Mouse (Mus musculus) kidney, adult 8-10 months (tissue): Measurements from ENCODE around the gene Ctrb1.

ENCODE experiments used
- DNase-seq, 2 experiments: peaks; one replicate each; pipeline ENCODE4 v3.0.0; 2022

Ctrb1 gene

DNA sequence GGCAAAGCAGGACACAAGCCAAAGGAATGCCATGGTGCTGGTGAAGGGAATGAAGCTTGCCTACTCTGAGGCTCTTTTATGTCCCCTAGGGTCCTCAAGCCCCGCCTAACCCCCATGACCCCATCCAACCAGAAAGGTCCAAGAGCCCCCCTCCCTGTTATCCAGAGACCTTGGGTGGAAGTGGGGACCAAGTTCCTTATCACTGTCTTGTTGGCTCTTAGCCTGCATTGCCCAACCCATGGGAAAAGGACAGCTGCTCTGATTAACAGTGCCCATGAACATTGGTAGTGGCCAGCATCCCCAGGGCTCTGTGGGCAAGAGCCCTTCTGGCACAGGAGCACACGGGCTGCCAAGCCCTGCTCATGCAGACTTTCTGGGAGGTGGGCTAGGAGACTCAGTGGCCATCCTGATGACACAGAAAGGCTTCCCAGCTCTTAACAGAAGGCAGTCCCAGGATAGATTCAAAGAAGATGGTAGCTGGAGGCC, at the start of gene Ctrb1:
TSS of gene Ctrb1 (minus strand) at position 51 of the 486 bp plus-strand sequence.
- no peak for DNase-seq

DNA sequence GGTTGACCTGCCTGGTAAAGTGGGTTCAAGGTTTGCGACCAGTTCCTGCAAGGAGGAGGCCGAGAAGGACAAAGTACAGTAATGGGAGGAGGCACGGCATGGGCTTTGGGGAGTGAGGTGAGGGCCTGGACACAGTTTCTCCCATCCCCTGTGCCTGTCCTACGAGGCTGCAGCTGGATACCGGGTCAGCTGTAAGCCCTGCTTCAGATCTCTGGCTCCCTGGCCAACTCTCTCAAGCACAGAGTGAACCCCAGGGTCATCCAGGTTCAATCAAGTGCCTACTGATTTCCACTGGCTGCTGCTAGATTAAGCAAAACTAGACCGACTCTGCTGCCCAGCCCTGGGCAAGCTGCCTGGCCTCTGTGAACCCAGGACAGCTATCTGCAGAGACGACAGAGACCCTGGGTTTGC, 49.5 kb upstream of the Ctrb1 start:
- DNase-seq: peak; percentile 74 to 83

DNA sequence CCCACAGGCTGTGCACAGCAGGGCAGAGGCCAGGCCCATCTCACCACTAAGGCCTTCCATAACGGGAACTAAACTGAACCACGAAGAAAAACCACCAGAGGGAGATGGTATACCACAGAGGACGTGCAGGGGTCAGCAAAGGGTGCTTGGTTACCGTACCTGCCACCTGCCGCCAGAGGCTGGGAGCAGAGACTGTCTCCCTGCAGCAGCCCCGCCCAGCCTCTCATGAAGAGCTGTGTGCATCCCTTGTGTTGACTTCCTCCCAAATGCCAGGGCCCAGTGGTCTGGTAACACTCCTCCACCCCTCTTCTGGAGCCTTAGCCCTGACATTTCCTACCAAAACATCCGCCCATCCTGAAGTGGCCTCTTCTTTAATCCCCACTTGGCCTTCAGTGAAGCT, 48.8 kb upstream of the Ctrb1 start:
- DNase-seq: peak in 1 of 2 experiments; percentile 22

DNA sequence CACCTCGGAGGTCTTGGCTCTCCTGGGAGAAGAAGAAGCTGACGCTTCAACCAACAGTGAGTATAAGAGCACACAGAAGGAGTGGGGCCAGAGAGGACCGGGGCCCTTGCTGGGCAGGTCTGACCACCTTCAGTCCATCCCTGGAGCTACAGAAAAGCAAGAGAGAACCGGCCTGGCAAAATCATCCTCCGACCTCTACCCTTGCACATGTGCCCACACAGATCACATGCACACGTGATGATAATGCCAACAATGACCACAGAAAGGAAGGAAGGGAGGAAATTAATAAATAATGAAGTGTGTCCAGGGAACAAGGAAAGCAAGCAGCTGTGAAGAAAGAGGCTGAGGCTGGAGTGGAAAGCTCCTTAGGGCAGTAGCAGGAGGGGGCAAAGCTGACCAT, 48.1 kb upstream of the Ctrb1 start:
- DNase-seq: peak in 1 of 2 experiments; percentile 56

DNA sequence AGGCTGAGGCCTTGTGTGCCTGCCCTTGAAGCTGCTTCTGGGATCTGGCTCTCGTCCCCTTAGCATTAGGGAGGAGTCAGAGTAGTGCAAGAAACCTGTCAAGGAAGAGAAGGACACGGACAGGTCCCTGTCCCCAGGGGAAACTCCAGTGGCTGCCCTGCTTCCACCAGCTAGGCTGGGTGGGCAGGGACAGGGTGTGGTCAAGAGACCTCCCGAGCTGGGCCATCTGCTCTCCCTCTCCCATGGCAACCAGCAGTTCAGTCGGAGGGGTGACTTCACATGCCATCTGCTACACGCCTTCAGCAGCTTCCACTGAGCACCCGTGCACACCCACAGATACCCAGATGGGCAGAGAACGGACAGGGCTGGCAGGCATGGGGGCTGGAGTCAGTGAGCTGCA, 45.5 kb upstream of the Ctrb1 start:
- peak; percentile 5 to 13 for DNase-seq

DNA sequence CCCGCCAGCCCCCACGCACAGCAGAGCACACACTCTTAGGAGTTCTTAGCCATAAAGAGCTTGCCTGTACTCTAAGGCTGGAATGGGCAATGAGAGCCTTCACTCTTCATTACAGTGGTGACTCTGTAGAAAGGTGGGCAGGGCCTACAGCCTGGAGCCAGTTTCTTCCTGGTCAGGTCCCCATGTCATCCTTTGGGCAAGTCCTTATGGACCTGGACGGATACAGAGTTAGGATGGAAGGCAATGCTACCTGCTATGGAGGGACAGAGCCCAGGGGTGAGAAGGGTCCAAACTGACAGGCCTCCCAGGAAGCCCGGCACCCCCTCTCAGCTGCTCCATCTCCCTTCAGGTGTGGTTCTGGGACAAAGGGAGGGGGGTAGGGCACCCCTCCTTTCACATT, 45.0 kb upstream of the Ctrb1 start:
- DNase-seq: no peak

DNA sequence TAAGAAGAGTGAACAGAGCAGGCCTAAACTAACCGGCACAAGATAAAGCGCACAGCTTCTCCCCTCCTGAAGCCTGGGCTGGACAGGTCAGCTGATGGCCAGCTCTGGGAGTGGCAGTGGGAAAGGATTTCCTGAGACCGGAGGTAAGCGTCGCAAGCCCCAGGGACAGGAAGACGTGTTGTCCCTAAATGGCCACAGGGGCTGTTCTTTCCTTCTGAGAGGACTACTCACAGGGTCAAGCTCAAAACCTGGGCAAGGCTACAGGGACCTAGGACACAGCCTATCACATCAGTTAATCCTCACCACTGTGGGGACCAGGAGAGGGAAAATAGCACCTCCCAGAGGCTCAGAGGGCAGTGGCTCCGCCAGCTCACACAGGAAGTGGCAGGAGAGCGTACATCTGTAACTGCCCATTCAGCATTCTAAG, 44.5 kb upstream of the Ctrb1 start:
- peak; percentile 54 to 64 for DNase-seq

DNA sequence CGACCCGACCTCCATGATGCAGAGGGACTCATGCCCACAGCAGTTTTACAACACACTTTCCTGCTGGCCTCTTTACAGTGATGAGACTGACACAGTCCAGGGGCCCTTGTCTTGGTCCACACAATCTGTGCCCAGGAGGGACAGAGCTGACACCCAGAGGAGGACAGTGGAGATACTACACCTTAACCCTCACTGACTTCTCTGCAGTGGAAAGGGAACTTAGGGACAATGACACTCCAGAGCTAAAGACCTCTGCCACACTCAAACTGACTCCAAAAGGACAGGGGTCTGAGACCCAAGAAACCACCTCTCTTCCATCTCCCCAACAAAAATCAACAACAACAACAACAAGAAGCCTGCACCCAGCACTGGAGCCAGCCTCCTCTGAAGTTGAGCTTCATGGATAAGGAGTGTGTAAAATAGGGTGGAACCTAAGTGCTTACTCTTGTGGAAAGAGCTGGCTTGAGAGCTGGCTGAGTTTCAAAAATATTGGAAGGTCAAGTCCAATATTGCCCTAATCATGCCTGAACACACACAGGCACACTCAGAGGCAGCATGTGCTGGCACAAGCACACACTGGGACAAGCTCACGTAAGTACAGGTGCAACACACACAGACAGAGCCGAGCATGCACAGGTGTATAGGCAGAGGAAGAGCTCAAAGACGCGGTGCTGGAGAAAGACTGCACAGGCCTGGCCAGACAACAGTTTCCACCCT, 43.6 kb upstream of the Ctrb1 start:
- DNase-seq: no peak

DNA sequence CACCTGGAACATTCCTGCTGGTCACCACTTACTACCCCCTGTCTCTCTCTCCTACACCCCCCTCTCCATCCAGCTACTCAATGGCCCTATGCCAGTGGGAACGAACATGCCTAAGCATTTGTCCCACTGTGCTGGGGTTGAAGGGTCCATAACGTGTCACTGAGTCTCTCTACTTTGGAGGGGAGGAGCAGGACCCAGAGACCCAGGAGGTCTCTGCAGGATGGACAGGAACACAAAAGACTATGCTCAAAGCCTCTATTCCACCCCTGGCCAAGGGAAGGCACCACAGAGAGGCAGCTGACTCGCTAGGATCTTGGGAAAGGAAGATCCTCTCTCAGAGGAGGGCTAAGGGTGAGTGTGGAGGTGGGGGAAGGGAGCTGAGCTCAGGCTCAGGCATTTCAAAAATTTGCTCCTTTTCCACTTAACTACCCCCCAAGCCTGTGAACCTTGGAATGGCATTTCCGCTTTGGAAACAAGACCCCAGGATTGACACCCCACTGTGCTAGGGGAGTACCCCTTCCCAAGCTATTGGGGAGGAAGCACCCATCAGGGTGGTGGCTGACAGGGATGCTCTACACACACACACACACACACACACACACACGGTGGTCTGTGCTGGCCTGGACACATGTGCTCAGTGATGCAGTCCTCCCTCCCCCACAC, 42.9 kb upstream of the Ctrb1 start:
- peak in 1 of 2 experiments; percentile 52 for DNase-seq

DNA sequence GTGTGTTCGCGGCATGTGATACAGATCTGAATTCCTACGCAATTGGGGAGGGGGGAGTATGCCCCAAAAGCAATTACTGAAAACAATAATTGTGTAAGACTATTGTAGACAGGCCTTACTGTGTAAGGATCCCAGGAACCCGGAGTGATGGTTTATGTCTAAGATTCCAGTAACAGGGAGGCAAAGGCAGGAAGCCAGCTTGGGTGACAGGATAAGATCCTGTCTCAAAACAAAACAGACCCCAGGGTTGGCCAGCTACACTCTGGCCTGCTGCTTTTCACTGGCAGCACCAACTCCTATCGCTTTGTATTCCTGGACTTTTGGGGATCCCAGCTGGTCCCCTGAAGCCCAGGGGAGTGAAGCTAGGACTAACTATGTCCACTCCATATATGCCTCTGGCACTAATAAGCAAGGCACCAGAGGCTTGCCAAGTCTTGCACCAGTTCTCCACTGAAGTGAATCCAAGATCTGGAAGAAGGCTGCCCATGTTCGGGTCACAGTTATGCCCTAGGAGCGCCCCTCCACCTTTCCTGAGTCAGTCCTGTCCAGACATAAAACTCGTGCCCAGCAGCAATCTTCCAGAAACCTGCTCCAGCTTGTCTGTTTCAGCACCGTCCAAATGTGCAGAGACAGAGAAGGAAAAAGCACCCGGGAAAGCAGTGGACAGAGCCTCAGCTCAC, 41.7 kb upstream of the Ctrb1 start:
- peak in 1 of 2 experiments; percentile 51 for DNase-seq

DNA sequence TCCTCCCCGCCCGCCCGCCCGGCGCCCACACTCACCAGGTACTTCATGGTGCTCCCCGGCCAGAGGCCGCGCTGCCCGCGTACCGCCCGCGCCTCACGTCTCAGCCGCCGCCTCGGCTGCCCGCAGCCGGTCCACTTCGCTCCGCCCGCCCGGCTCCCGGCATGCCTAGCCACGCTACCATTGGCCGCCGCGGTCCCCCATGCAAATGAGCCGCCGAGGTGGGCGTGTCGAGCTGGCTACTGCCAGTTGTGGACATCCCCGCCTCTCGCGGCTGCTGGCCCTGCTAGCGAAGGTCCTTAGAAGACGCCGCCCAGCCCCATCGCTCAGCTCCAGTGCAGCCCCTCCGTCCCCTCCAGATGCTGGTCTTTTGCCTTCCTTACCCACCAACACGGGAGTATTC, 41.2 kb upstream of the Ctrb1 start:
- DNase-seq: peak; percentile 98

DNA sequence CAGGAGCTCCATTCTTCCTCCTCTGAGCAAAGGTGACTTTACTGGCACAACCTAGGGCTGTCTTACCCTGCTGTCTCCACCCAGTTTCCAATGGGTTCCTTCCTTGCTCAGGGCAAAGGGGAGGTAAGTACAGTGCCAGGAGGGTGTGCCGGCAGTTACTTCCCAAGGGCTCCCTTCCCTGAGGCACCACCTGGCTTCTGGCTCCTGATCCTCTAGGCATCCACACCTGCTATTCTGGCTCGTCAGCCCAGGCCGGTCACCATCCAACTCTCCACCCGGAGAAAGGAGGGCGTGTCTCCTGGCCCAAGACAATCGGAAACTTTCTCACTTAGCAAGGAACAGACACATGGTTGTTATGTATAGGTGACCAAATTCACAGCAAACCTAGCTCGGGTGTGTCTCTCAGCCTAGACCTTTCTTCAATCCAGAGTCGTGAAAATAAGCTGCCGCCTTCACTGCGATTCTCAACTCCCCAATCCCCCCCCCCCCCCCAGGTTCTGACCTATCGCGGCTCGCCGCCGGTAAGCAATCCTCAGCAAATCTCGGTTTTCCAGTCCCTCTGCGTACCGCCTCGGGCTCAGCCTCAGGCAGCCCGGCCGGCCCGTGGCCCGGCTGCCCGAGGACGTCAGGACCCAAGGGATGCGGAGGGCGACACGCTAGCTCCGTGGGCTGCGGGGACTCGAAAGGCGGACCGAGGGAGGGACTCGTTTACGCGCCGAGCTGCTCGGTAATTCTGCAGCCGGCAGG, 40.6 kb upstream of the Ctrb1 start:
- peak; percentile 79 to 84 for DNase-seq

DNA sequence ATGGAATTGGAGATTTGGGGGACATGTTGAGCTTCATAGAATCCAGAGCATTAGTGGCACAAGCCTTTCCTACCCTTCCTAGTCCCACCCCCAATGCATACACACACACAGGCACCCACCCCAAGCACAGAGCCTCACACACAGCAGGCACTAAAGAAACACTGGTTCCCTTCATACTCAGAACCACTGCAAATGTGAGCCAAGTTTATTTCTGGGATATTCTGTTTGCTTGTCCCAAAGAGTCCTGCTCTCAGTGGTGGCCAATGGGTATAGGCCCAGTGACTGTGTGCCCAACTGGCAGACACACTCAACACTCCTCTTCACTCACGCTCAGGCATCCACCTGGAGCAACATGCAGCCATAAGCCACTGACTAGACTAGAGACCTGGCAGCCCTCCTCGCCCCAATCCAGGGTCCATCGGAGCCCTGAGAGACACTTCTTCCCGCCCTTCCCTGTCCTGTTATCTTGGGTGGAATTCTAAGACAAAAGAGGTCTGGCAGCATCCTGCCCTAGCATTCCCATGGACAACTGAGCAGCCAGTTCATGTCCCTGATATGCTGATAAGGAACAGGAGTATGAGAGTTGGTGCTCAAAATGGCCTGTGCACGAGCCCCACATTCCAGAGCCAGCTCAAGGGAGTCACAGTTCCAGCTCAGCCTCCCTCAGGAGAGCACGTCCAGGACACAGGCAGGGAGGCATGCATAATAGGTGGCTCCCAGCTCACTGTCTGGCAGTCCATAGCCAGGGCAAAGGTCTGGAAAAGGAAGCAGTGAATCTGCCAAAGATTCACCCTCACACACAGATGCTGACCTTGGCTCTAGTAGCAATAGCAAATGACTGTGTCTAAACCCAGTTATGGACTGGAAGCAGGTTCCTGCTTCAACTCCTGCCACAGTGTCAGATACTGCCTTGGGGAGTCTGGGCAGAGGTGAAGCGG, 38.7 kb upstream of the Ctrb1 start:
- peak; percentile 85 to 92 for DNase-seq

DNA sequence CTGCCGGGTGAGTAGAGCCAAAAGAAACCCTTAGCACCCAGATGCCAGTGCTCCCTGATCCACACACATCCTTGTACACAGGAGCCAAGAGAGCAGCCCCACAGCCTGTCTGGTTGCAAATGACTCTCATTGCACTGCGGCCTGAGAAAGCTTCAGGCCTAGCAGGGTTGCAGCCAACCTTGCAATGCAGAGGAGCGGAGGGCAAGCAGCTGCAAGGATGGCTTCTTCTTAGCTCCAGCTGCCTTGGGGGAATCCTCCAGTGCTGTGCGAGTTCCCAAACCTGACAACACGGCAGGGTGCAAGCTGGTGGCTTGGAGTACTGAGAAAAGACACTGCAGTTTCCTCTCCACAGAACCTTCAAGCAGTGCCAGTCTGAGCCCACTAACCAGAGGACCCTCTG, 37.7 kb upstream of the Ctrb1 start:
- DNase-seq: no peak

DNA sequence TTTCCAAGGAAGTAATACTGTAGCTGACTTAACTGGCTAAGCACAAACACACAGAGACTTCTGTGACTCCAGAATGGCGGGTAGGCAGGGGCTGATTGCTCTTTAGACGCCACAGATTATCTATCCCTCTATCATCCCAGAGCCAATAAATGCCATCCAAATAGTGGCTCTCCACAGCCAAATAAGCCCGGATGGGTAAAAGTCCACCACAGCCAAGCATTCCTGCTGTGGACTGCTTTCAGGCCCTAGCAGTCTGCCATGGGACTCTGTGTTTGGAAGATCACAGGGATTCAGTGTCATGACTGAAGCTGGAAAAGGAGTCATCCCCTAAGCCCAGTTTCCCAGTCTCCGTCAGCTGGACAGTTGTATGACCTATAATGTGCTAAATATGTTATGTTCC, 36.7 kb upstream of the Ctrb1 start:
- no peak for DNase-seq

DNA sequence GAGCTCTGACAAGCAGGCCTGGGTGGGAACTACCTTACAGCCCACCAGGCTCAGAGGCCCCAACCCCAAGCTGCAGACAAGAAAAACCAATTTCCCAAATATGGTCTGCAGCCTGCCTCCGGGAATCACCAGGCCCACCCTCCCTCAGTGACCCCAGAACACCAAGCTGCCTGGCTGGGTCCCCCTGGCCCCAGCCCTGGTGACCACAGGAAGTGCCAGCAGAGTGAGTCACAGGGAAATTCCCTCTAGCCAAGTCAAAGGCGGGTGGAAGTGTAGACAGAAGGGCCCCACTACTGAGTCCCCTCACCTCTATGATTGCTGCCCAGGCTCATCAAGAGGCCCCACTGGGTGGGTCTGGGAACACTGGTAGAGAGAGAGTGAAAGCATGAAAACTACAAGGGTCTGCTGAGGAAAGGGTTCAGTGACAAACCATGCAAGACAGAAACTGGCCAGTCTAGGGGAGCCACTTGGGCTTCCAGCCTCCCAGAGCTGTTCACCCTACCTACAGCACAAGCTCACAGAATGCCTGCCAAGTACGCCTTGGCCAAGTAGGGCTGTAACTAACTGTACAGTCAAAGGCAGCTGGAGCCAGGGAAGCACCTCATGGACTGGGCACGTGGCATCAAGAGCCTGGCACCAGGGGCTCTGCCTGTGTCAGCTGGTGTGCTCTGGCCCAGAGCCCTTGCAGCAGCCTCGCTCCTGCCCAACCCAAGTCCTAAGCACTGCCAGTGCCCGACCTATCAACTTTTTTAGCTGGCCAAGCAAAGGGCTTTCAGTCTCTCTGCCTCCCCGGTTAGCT, 35.5 kb upstream of the Ctrb1 start:
- DNase-seq: peak; percentile 93 to 96

DNA sequence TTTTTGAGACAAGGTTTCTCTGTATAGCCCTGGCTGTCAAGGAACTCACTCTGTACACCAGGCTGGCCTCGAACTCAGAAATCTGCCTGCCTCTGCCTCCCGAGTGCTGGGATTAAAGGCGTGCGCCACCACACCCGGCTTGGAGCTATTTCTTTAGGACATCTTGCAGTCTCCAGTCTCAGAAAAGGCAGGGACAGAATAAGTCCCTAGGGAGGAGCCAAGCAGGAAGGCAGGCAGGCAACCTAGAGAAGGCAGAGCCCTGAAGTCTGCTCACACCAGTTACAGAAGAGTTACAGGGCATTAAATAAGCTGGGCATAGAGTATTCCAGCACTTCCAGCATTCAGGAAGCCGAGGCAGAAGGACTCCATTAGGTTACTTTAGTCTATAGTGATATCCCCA, 34.5 kb upstream of the Ctrb1 start:
- DNase-seq: no peak

DNA sequence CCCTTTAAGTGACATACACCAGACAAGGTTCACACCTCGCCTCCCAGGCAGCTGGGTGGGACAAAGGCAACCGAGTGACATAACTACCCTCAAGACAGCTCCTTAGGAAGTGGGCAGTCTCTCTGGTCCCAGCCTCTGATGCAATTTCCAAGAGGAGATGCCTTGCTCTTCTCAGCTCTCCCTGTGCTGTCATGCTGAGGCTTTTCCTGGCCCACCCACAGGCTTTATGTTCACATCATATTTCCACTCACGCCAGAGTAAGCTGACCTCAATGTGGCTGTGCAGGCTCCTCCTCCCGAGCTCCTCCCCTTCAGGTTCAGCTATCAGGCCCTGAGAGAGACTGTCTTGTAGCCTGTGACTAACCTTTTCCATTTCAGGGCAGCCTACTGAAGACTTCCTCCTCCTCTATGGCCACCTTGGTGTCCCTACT, 29.3 kb upstream of the Ctrb1 start:
- no peak for DNase-seq

DNA sequence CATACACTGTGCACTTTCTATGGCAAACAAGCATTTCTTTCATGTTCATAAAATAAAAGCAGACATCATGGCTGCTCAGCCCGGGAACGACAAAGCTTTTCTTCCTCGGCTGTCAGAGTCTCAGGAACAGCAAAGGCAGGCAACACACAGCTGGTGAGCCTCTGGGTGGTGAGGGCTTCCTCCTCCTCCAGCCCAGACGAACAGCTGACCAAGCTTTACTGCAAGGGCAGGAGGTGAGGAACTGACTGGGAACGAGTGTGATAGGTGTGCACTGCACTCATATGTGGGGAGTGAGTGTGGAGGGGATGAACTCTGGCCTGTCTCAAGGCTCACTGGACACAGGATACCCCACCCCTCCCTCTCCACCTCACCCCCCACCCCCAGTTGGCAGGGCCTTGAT, 28.1 kb upstream of the Ctrb1 start:
- DNase-seq: no peak

DNA sequence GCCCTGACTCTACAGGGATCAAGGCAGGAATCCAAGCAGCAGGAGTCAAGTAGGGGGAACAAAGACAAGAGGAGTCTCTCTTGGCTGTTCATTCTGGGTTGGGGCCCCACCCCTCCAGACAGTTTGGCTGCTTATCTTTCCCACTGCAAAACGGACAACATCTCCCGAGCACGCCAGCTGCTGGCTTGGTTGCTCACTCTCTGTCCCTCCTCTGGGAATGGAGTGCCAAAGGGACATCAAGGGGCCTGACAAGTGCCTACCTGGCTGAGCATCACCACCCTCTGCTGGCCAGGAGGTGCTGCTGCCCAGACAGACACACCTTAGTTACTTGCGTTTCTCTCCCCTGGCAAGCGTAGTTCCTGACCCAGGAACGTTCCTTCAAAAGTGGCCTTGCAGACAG, 27.1 kb upstream of the Ctrb1 start:
- no peak for DNase-seq

DNA sequence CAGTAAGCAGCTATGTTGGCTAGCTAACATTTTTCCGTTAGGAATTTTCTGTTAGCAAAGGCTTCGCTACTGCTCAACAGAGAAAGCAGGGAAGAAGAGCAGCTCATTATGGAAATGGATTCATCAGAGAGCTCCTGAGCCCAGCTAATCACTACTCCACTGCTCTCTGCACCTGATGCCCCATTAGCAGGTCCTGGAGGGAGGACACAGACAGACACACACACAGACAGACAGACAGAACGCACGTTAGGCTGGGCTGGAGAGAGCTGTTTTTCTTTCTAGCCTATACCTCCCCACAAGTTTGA, 26.6 kb upstream of the Ctrb1 start:
- no peak for DNase-seq
